Mouse (Mus musculus) small intestine, adult 2 months (tissue): Measurements from ENCODE around the gene Thrb. TPM values are rescaled to one million over a fixed set of nuclear protein-coding genes. Genes with fewer than 3 reads are reported as not detected.
A peak's percentile ranks its signal among the peaks of the same experiment; 100 is the strongest.

Experiments used
- H3K27ac ChIP-seq: fragments of 200-500 bp; 2 replicates; pipeline ENCODE4 v1.5.1; 2012; ENCODE audit warnings: low read depth, low read length, control low read depth, inconsistent platforms; ENCODE audit not compliant: insufficient read depth
- H3K27me3 ChIP-seq: fragments of 200-500 bp; 2 replicates; pipeline ENCODE4 v1.6.1; 2012; ENCODE audit warnings: mild to moderate bottlenecking, moderate library complexity, low read length, inconsistent platforms; ENCODE audit not compliant: control insufficient read depth, insufficient read depth
- H3K36me3 ChIP-seq: fragments of 200-500 bp; 2 replicates; pipeline ENCODE4 v1.6.1; 2012; ENCODE audit warnings: mild to moderate bottlenecking, low read length, control low read depth, inconsistent platforms; ENCODE audit not compliant: control insufficient read depth, insufficient read depth
- H3K4me1 ChIP-seq: fragments of 200-500 bp; 2 replicates; pipeline ENCODE4 v1.6.1; 2012; ENCODE audit warnings: low read length, inconsistent platforms, mixed read lengths; ENCODE audit not compliant: control insufficient read depth, insufficient read depth, insufficient read length
- H3K4me3 ChIP-seq: fragments of 200-500 bp; 2 replicates; pipeline ENCODE4 v1.5.1; 2012; ENCODE audit warnings: low read depth, mild to moderate bottlenecking, control low read depth, inconsistent platforms, low read length, moderate library complexity
- CTCF ChIP-seq: fragments of 200-500 bp; IDR thresholded peaks from 2 replicates; pipeline ENCODE4 v1.5.1; 2012; ENCODE audit warnings: low read depth, mild to moderate bottlenecking, control low read depth, inconsistent platforms, low read length, moderate library complexity, mixed read lengths; ENCODE audit not compliant: insufficient replicate concordance, insufficient read length; ENCODE audit errors: extremely low read depth
- POLR2A ChIP-seq: fragments of 200-500 bp; IDR thresholded peaks from 2 replicates; pipeline ENCODE4 v1.6.1; 2012; ENCODE audit warnings: low read depth, mild to moderate bottlenecking, control low read depth, inconsistent platforms, low read length, moderate library complexity
- WGBS: fragments of 180-500 bp; shearing (Covaris S2); methylation state at CpG from one replicate; pipeline ENCODE4 v1.1.7; 2018; 5-methylcytosine and 5-hydroxymethylcytosine counted together
- polyA plus RNA-seq: library from polyadenylated mRNA; depleted of rRNA; stranded (reverse); fragments of >200 nt; gene quantifications from 2 replicates; pipeline ENCODE4 v1.2.3, GENCODE M21; 2012

The Thrb gene
- polyA plus RNA-seq, 1 experiment: 2.5 TPM

GRCm38 (mm10) chr14:17731020-17731419 lies 71.0 kb downstream of the Thrb start:
- TF ChIP-seq POLR2A: no peak
- no peak for TF ChIP-seq CTCF
- WGBS: 37% methylated on average over 2 of the region's 2 CpGs
- H3K27ac ChIP-seq: no peak overlapping the region
- H3K27me3 ChIP-seq: no peaks in the 10 kb centered on the region
- no peak overlapping the region for H3K4me3 ChIP-seq
- peaks cover 4% of the 10 kb centered on the region; the same call in 1 of the 2 replicates for H3K4me1 ChIP-seq
- H3K36me3 ChIP-seq: no peaks in the 10 kb centered on the region

- 22% methylated on average over 2 of the region's 2 CpGs for WGBS
- H3K36me3 ChIP-seq: no peaks in the 10 kb centered on the region
Observed at GRCm38 (mm10) chr14:17733077-17733778, 73.2 kb downstream of the Thrb start.

GRCm38 (mm10) chr14:17733779-17734137 lies 73.7 kb downstream of the Thrb start:
- H3K4me1 ChIP-seq: peaks cover 5% of the 10 kb centered on the region; the same call in 1 of the 2 replicates
- TF ChIP-seq POLR2A (no peak), CTCF (no peak)
- H3K36me3 ChIP-seq: no peaks in the 10 kb centered on the region
- no peaks in the 10 kb centered on the region for H3K27me3 ChIP-seq
- H3K4me3 ChIP-seq: no peak overlapping the region
- WGBS: 64% methylated on average over 2 of the region's 2 CpGs
- H3K27ac ChIP-seq: no peak overlapping the region

More at GRCm38 (mm10) chr14:17733077-17733778, 73.2 kb downstream of the Thrb start:
- Histone ChIP-seq H3K27me3 (no peaks in the 10 kb centered on the region), H3K4me1 (peaks cover 5% of the 10 kb centered on the region; the same call in 1 of the 2 replicates), H3K4me3 (no peak overlapping the region), H3K27ac (no peak overlapping the region)
- no peak for TF ChIP-seq POLR2A
- no peak for TF ChIP-seq CTCF

- 84% methylated on average over 6 of the region's 6 CpGs for WGBS
- H3K4me1 ChIP-seq: peaks cover 5% of the 10 kb centered on the region; the same call in 1 of the 2 replicates
- no peak overlapping the region for H3K27ac ChIP-seq
- no peak overlapping the region for H3K4me3 ChIP-seq
- H3K36me3 ChIP-seq: no peaks in the 10 kb centered on the region
- no peak for TF ChIP-seq POLR2A
- no peak for TF ChIP-seq CTCF
- H3K27me3 ChIP-seq: no peaks in the 10 kb centered on the region
Observed at GRCm38 (mm10) chr14:17735440-17735839, 75.4 kb downstream of the Thrb start.

GRCm38 (mm10) chr14:17740903-17741302 lies 80.8 kb downstream of the Thrb start:
- 53% methylated on average over 3 of the region's 3 CpGs for WGBS
- no peak overlapping the region for H3K4me3 ChIP-seq

GRCm38 (mm10) chr14:17742264-17742663 lies 82.2 kb downstream of the Thrb start:
- Histone ChIP-seq H3K4me1 (peaks cover 16% of the 10 kb centered on the region; the same call in 1 of the 2 replicates), H3K36me3 (no peaks in the 10 kb centered on the region), H3K4me3 (no peak overlapping the region), H3K27ac (no peak overlapping the region), H3K27me3 (no peaks in the 10 kb centered on the region)
- TF ChIP-seq CTCF (no peak), POLR2A (no peak)
- WGBS: 20% methylated on average over 2 of the region's 2 CpGs

More at GRCm38 (mm10) chr14:17740903-17741302, 80.8 kb downstream of the Thrb start:
- TF ChIP-seq POLR2A (no peak), CTCF (no peak)
- Histone ChIP-seq H3K27me3 (no peaks in the 10 kb centered on the region), H3K4me1 (peaks cover 15% of the 10 kb centered on the region; the same call in 1 of the 2 replicates), H3K27ac (no peak overlapping the region), H3K36me3 (no peaks in the 10 kb centered on the region)

GRCm38 (mm10) chr14:17742902-17743712 lies 83.0 kb downstream of the Thrb start:
- Histone ChIP-seq H3K27me3 (no peaks in the 10 kb centered on the region), H3K4me1 (peaks cover 18% of the 10 kb centered on the region; the same call in 1 of the 2 replicates), H3K27ac (peak overlapping the region; percentile 59), H3K4me3 (no peak overlapping the region), H3K36me3 (no peaks in the 10 kb centered on the region)
- TF ChIP-seq CTCF (no peak), POLR2A (no peak)
- WGBS: 17% methylated on average over 9 of the region's 9 CpGs
